Mouse (Mus musculus) kidney, adult 9 months (tissue): Measurements from ENCODE around the gene Exoc3l4.

ENCODE experiments used
- DNase-seq: peaks from one replicate; pipeline ENCODE4 v3.0.0; 2022

Gene Exoc3l4

DNA sequence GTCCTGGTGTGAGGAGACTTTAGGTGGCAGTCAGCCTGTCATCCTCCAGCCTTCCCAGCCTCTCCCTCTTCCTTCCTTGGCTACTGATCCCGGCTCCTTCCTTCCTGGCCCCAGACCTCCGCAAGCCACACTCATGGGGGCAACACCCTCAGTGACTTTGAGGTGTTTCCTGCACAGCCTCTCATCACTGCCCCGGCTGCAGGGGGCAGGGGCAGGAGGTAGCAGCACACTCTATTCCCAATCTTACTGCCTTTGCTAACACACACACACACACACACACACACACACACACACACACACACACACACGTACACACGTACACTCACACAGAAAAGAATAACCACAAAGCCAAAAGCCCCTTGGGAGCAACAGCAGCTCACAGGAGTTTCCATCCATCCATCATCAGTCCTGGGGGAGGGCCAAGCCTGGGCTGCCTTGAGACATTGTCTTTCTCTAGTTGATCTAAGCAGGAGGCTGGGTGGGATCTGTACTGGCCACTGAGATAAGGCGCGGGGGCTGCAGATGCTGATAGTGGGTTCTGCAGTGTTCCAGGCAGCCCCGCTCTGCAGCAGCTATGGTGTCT is 18.0 kb downstream of the Exoc3l4 start:
- DNase-seq: peak; percentile 68

DNA sequence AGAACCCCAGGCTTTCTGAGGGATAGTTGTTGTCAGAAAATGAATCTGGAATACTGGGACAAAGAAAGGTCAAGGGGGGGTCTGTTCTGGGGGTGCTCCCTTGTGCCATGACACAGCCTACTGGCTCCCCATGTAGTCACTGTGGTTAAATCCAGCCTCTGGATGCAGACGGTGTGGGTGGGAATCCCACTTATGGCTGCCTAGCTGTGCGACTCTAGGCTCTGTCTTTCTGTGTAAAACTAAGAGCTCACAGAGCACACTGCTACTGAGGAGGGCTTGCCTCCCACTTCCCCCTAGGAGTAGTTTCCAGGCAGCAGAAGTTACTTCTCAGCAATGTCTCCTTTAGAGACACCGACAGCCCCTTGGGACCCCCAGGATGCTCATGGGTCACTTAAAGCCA is 19.4 kb downstream of the Exoc3l4 start:
- DNase-seq: no peak

DNA sequence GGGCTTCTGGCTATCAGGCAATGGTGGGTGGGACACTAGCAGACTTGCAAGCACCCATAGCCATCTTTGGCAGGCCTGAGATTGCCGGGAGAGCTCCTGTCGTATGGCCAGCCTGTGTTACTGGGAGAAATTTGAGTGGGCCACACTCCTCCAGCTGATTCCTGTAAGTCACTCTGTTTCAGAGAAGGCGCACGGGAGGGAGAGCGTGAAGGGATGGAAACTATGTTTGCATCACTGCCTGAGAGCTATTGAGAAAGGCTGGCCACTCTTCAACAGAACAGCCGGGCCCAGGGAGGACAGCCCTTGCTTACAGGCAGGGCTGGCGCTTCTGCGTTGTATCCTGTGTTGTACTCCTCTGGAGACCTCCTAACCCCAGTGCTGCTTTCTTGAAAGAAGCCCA is 19.8 kb downstream of the Exoc3l4 start:
- DNase-seq: no peak

DNA sequence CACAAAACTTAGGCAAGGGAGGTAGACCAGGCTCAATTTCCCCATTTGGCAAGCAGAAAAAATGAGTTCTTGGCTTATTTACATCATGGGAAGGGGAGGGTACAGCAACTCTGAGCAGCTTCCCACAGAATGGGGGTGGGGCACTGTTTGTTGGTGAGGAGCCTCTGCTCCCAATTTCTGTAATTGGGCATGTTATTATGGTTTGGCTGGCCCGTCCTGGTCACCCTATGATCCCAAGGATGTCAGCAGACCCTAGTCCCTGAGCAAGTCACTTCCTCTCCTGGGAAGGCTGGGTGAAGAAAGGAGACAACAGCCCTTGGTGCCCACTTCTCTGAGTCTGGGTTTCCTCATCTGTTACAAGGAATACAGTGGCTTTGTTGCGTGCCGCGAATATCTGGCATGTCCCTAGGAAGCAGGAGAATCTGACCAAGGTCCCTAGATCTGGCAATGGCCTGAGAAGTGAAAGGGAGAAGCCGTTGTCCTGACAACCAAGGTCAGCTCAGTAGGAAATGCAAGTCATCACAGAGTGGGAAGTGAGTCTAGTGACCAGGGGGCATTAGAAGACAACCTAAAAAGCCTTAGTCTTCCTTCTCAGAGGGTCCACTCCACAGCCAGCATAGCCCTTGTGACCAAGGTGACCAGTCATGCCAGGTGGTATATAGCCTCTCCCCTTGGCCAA is 20.5 kb downstream of the Exoc3l4 start:
- no peak for DNase-seq

GRCm38 (mm10) chr12:111438850-111439249 is 22.0 kb downstream of the Exoc3l4 start:
- no peak for DNase-seq

DNA sequence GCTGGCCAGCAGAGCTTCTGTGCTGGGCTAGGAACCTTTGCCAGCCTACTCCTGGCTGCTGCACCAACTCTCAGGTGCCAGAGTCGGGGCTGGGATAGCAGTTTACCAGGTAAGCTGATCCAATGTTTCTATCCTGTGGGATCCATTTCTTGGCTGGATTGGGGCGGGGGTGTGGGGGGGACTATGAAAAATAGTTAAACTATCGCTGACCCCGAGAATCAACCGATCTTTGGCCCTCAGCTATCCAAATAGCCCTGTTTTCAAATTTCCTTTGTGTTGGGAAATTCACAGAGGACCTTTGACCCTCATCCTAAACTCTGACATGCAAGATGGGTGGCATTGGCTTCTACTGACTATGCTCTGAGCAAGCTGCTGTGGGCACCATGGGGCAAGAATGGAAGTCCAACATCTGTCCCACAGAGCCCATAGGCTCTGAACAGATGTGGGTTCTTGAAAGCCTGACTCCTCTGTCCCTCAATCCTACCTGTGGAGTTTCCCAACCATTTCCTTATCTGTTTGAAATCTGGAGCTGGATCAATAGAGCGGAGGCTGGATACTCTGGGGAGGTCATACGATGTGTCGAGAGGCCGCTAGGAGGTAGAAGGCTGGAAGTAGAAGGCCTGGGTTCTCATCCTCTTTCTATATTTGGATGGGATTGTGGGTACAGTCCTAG is 24.0 kb downstream of the Exoc3l4 start:
- DNase-seq: no peak

GRCm38 (mm10) chr12:111441523-111441922 is 24.7 kb downstream of the Exoc3l4 start:
- DNase-seq: no peak

- DNase-seq: peak; percentile 82
These were observed 25.6 kb downstream of the Exoc3l4 start, which contains the start of gene Tnfaip2 for GRCm38 (mm10) chr12:111442309-111443010. Gene Tnfaip2 (plus strand): TSS chr12:111442469.

GRCm38 (mm10) chr12:111443011-111443870 is 26.4 kb downstream of the Exoc3l4 start:
- DNase-seq: no peak

- DNase-seq: no peak
These were observed 27.4 kb downstream of the Exoc3l4 start for GRCm38 (mm10) chr12:111443921-111444831.

GRCm38 (mm10) chr12:111445161-111445889 is 28.5 kb downstream of the Exoc3l4 start:
- DNase-seq: no peak

DNA sequence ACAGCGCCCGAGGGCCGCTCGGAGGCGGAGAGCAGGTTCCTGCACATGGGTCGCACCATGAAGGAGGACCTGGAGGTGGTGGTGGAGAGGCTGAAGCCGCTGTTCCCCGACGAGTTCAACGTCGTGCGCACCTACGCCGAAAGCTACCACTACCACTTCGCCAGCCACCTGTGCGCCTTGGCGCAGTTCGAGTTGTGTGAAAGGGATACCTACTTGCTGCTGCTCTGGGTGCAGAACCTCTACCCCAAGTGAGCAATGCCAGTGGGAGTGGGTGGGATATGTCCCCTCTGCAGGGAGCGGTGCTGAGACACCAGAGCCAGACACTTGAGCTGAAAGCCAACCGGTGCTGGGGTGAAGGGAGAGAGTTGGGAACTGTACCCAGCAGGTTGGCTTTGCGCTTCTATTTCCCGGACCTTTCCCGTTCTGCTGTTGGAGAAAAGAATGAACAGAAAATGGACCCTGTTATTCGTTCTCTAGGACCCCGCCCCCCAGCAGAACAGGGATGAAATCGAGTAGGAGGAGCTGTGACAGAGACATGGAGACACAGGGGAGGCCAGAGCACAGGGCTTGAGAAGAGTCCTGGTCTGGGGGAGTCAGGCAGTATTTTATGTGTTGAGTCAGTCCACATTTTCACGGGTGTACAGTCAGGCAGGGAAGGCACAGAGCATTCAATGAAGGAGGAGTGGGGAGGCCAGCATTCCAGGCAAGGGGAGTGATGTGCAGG is 29.2 kb downstream of the Exoc3l4 start:
- no peak for DNase-seq

DNA sequence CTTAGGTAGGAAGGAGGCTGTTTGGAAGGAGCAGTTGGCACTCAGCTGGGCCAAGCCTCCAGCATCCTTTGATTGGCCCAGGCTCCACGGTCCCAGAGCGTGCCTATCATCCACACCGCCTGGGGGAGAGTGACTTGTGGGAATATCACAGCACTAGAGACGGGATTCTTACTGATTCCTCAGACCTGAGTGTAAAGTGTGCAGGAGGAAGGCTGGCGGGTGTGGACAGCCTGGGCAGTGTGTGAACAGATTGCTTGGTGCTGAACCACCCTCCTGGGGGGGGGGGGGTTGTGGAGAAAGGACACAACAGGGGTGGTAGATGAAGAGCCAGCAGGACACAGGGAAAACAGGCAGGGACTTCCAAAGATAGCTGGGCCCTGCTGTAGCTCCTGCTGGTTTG is 29.9 kb downstream of the Exoc3l4 start:
- no peak for DNase-seq

- no peak for DNase-seq
These were observed 30.5 kb downstream of the Exoc3l4 start for GRCm38 (mm10) chr12:111447350-111447749.

DNA sequence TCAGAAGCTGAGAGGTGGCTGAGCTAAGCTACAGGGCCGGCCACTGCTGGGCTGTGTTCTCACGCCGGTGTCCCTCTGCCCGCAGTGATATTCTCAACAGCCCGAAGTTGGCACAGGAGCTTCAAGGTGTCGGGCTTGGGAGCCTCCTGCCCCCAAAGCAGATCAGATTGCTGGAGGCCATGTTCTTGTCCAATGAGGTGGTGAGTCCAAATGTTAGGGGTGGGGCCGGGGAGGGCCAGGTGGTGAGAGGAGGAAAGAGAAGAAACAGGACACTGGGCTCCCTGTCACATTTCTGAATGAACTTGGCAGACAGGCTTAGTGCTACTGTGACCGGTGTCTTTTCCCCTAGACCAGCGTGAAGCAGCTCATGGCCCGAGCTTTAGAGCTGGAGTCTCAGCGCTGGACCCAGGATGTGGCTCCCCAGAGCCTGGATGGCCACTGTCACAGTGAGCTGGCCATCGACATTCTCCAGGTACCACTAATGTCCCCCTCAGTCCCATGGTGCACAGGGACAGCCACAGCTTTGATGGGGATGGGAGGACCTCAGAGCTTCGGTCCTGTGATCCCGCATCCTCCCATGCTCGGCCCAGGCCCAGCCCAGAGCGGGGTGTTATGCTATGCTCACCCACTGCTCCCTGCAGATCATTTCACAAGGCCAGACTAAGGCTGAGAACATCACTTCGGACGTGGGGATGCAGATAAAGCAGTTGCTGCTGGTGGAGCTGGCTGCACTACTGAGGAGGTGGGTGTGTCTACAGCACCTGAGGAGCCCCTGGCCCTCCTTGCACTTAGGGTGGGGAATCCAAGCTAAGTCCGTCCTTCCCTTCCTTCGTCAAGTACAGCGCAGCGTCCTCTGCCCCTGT is 31.3 kb downstream of the Exoc3l4 start:
- DNase-seq: no peak

DNA sequence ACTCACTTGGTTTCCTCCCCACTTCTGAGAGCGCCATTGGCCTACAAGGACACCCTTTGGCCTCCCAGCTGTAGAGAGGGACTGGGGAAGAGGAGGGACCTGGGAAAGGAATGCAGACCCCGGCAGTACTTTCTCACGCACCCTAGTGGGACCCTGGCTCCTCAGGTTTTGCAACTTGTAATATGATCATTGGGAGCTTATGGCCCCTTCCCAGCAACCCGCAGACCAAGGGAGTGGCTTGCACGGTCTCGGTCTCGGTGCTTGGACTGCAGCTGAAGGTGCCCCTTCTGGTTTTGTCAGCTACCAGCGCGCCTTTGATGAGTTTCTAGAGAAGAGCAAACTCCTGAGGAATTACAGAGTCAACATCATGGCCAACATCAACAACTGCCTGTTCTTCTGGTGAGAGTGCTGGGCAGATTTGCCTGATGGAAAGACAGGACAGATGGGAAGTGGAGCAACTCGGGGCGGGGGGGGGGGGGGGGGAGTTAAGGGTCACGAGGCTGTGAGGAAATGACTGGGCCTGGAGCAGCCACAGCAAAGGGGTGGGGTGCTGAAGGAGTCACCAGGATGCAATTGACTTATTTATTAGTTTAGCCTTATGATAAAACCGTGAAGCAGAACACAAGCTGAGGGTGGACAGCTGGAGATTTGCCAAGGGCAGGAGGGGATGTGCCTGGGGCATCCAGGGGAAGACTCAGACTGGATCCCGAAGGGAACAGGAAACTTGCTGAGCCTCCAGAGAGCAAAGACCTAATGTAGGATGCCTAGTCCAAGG is 32.3 kb downstream of the Exoc3l4 start:
- peak; percentile 84 for DNase-seq

DNA sequence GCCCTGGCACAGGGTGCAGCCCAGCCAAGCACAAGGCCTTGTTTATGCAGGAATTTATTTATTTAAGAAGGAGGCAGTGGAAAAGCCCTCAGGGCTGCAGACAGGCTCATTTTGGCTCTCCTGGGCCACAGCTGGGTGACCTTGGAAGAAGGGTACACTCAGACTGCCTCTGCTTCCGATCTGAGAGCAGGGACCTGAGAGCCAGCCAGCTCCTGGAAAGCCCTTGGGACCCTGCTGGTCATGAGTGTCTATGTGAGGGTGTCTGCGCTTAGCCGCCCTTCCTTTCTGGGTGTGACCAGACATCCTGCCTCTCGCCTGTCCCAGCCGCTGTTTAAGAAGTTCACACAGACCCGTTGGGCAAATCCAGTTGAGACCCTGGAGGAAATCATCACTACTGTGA is 33.5 kb downstream of the Exoc3l4 start:
- DNase-seq: peak; percentile 87

DNA sequence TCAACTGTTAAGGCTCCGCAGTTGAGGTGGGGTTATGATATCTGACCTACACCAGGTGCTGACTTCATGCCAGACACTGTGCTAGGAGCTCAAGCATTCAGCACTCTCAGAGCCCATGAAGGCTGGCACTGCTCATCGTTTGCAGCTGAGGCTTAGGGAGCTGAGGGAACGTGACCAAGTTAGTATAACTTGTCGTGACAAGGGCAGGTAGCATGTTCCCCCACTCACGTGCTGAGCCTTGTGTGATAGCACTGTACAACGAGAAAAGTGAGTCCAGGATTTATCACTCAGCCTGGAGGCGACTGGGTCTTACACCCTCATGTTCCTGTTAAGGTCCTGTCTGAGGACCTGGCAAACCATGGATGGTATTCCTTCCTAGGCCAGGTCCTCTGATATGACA is 34.7 kb downstream of the Exoc3l4 start:
- DNase-seq: no peak
